ENCODE assay signal across 8 mouse cellular contexts in genomic region chr5:108000776-108001548, GRCm38 (mm10). TPM values are rescaled to one million over a fixed set of nuclear protein-coding genes. Genes with fewer than 3 reads are reported as not detected.
DNase-seq lines count a peak whose midpoint lies in the region; ATAC-seq and TF ChIP-seq lines count a peak whose summit lies in the region.

No protein-coding gene starts in this region.

- H3K4me1 ChIP-seq in ES-Bruce4 (ENCODE audit: control insufficient read depth, insufficient read depth, low read length): no peaks in the 10 kb centered on the region
- H3K4me1 ChIP-seq in forebrain, embryonic 11.5 days (replicated peaks; ENCODE audit: control insufficient read depth, insufficient read depth, low read length): no peaks in the 10 kb centered on the region
- no peaks in the 10 kb centered on the region for H3K4me1 ChIP-seq in lung, embryonic 14.5 days (ENCODE audit: insufficient read depth)

- no peak for TF ChIP-seq POLR2A in ES-Bruce4 (IDR thresholded peaks at IDR 0.05; ENCODE audit: insufficient read depth, low read length)

- TF ChIP-seq CTCF in ES-Bruce4 (IDR thresholded peaks at IDR 0.05; ENCODE audit: low read depth, low read length): no peak
- peak; percentile 52 for TF ChIP-seq CTCF in layer of hippocampus, adult 2 months (conservative IDR thresholded peaks at IDR 0.05)
- no peak for TF ChIP-seq CTCF in lung, embryonic 14.5 days (IDR thresholded peaks at IDR 0.05; ENCODE audit: low read depth)

- H3K27me3 ChIP-seq in ES-Bruce4 (ENCODE audit: control insufficient read depth, insufficient read depth, low read length, poor library complexity, severe bottlenecking): no peaks in the 10 kb centered on the region
- no peaks in the 10 kb centered on the region for H3K27me3 ChIP-seq in forebrain, embryonic 11.5 days (ENCODE audit: control insufficient read depth, insufficient read depth, low read length)
- no peaks in the 10 kb centered on the region for H3K27me3 ChIP-seq in lung, embryonic 14.5 days (ENCODE audit: insufficient read depth, low read length)

- no peak for TF ChIP-seq EP300 in ES-Bruce4 (IDR thresholded peaks at IDR 0.05; ENCODE audit: insufficient read depth, low read depth, low read length)

- DNase-seq in c-Kit-negative CD71-positive TER-119-positive erythroid progenitor cells, embryonic 14.5 days (ENCODE audit: low read depth, low spot score): peak; percentile 17
- peak; percentile 54 for DNase-seq in forebrain, embryonic 11.5 days (ENCODE audit: low spot score)
- peak; percentile 54 to 56 for DNase-seq in heart, postnatal 36 days
- DNase-seq in layer of hippocampus, adult 2 months (ENCODE audit: low spot score in 2 of 2): peak; percentile 32 to 42
- peak; percentile 80 for DNase-seq in lung, embryonic 14.5 days
- peak; percentile 76 for DNase-seq in thymus, postnatal 0 days (ENCODE audit: low spot score)

- peak; percentile 42; the same call in 1 of the 2 replicates for ATAC-seq in forebrain, embryonic 11.5 days (replicated peaks; ENCODE audit: low FRiP score)
- peak; percentile 67; the same call in 1 of the 2 replicates for ATAC-seq in lung, embryonic 14.5 days (ENCODE audit: insufficient read depth)
- peak; percentile 80 for ATAC-seq in neutrophil, adult 5-6 weeks (ENCODE audit: extremely low read depth, insufficient number of reproducible peaks, low FRiP score, poor library complexity, severe bottlenecking)

- peak overlapping the region; percentile 91 for H3K27ac ChIP-seq in ES-Bruce4 (ENCODE audit: insufficient read depth, low read length)
- no peak overlapping the region for H3K27ac ChIP-seq in forebrain, embryonic 11.5 days (ENCODE audit: low read depth, low read length)
- H3K27ac ChIP-seq in layer of hippocampus, adult 2 months: peak overlapping the region; percentile 84
- H3K27ac ChIP-seq in lung, embryonic 14.5 days (ENCODE audit: low read depth): no peak overlapping the region

- 17% methylated on average over 20 of the region's 20 CpGs for WGBS in forebrain, embryonic 11.5 days
- WGBS in lung, embryonic 14.5 days: 15% methylated on average over 20 of the region's 20 CpGs

- no peaks in the 10 kb centered on the region for H3K9me3 ChIP-seq in ES-Bruce4 (replicated peaks; ENCODE audit: control insufficient read depth, insufficient read depth, low read length, poor library complexity, severe bottlenecking)
- no peaks in the 10 kb centered on the region for H3K9me3 ChIP-seq in forebrain, embryonic 11.5 days (ENCODE audit: control insufficient read depth, low read length)
- no peaks in the 10 kb centered on the region for H3K9me3 ChIP-seq in lung, embryonic 14.5 days (ENCODE audit: low read depth, low read length)

- intact Hi-C loops in heart, postnatal 36 days (cut with DNase I): loop anchor here (2.0 kb wide), 1 partner anchor 14 kb away; the partner anchor contains the start of gene Fam69a

- H3K36me3 ChIP-seq in ES-Bruce4 (ENCODE audit: control insufficient read depth, insufficient read depth, low read length, poor library complexity, severe bottlenecking): no peaks in the 10 kb centered on the region
- no peaks in the 10 kb centered on the region for H3K36me3 ChIP-seq in forebrain, embryonic 11.5 days (ENCODE audit: control insufficient read depth, insufficient read depth, low read length)
- H3K36me3 ChIP-seq in lung, embryonic 14.5 days (ENCODE audit: insufficient read depth): no peaks in the 10 kb centered on the region

- peak overlapping the region; percentile 97 for H3K9ac ChIP-seq in ES-Bruce4 (ENCODE audit: low read depth, poor library complexity, severe bottlenecking)
- H3K9ac ChIP-seq in forebrain, embryonic 11.5 days (ENCODE audit: low read length): peak overlapping the region; percentile 70
- peak overlapping the region; percentile 64 for H3K9ac ChIP-seq in lung, embryonic 14.5 days

- H3K4me3 ChIP-seq in ES-Bruce4 (ENCODE audit: low read depth, low read length): peak overlapping the region; percentile 83
- peak overlapping the region; percentile 55 for H3K4me3 ChIP-seq in forebrain, embryonic 11.5 days (ENCODE audit: low read depth, low read length)
- peak overlapping the region; percentile 82 for H3K4me3 ChIP-seq in layer of hippocampus, adult 2 months
- peak overlapping the region; percentile 52 for H3K4me3 ChIP-seq in lung, embryonic 14.5 days (ENCODE audit: low read depth, low read length)

- H3K4me2 ChIP-seq in forebrain, embryonic 11.5 days (ENCODE audit: low read depth, low read length, severe bottlenecking): peak overlapping the region; percentile 41
- H3K4me2 ChIP-seq in lung, embryonic 14.5 days: peak overlapping the region; percentile 57

RNA-seq across cellular contexts. Expression of gene Fam69a, which starts 14.1 kb away (rescaled TPM):
- polyA plus RNA-seq in ES-Bruce4 (2011; ENCODE audit: insufficient read depth, insufficient read length, low read depth, missing spikeins): 7.8 and 8.9 TPM in 2 replicates
- 18.1 and 21.7 TPM in 2 replicates for polyA plus RNA-seq in forebrain, embryonic 11.5 days (2014; fragmentation: Nextera tagmentation; extraction: Ambion mirVana)
- 1 to 10 TPM; 8.2 to 8.9 TPM for total RNA-seq in heart, postnatal 36 days (2021)
- total RNA-seq in layer of hippocampus, adult 2 months (2021): 10 to 100 TPM; 36.2 to 40.0 TPM
- 20.0 and 22.6 TPM in 2 replicates for polyA plus RNA-seq in lung, embryonic 14.5 days (2014; fragmentation: Nextera tagmentation; extraction: Ambion mirVana)
- 39.3 and 44.8 TPM in 2 replicates for total RNA-seq in neutrophil, adult 5-6 weeks (2017)
- 36.8 and 38.3 TPM in 2 replicates for polyA plus RNA-seq in thymus, postnatal 0 days (2015; fragmentation: Nextera tagmentation; extraction: Ambion mirVana)

Comparison
In these comparisons a context has a peak if more than half of its experiments do, and no peak if none do; other contexts are left out.
1. H3K27ac ChIP-seq: peak in ES-Bruce4 (single experiment) and layer of hippocampus, adult 2 months (single experiment); none in forebrain, embryonic 11.5 days (single experiment) and lung, embryonic 14.5 days (single experiment).
2. DNase-seq: peak in every context shown above with its lines; median percentile 80 in lung, embryonic 14.5 days; 76 in thymus, postnatal 0 days; 55 in heart, postnatal 36 days; 54 in forebrain, embryonic 11.5 days; 37 in layer of hippocampus, adult 2 months; 17 in c-Kit-negative CD71-positive TER-119-positive erythroid progenitor cells, embryonic 14.5 days.
3. Peak in every context shown above with its lines, with median percentiles within 50 percentile points of each other: H3K4me3 ChIP-seq, H3K9ac ChIP-seq and ATAC-seq.